Comparison of ENCODE assay signal across 15 mouse cellular contexts in the genomic region with DNA sequence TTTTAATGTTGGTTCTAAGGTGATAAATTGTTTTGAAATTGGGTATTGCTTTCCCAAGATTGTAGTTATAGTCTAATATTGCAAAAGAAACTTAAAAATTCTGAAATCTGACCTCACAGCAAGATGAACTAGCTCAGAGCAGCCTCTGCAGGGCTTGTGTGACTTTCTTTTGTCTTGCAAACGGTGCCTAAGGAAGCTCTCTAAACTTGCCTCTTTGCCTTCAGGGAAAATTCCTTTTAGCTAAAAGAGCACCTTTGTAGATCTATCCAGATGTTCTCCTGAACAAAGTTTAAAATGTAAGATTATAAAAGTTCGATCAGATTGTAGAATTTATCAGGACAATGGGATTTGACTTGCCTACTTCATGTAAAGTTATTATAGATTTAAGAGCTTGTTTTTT.
"Had no signal": no experiment of that assay in that cellular context is flagged by ENCODE, and none has a peak within 500 bp of the region (broad histone marks: within the 10 kb centered on the region; RNA-seq: fewer than 3 reads in every experiment).

No protein-coding gene starts in this region.

- DNase-seq: retina, postnatal 1 day; right cerebral cortex, adult 18-20 months; right cerebral cortex, postnatal 14 days; right cerebral cortex, postnatal 25 days; right cerebral cortex, postnatal 4 days; spleen, adult 18-20 months; thymus, adult 18-20 months; thymus, adult 2 months; thymus, postnatal 14 days; thymus, postnatal 25 days; thymus, postnatal 36 days; thymus, postnatal 4 days had no signal

- H3K9ac ChIP-seq: neural tube, embryonic 15.5 days; stomach, embryonic 15.5 days had no signal

- H3K36me3 ChIP-seq: neural tube, embryonic 15.5 days; stomach, embryonic 15.5 days had no signal

- H3K27ac ChIP-seq: neural tube, embryonic 15.5 days; stomach, embryonic 15.5 days; stomach, postnatal 0 days had no signal

- H3K4me1 ChIP-seq: neural tube, embryonic 15.5 days; stomach, embryonic 15.5 days had no signal

- H3K4me2 ChIP-seq: neural tube, embryonic 15.5 days; stomach, embryonic 15.5 days had no signal

- H3K4me3 ChIP-seq: neural tube, embryonic 15.5 days; stomach, embryonic 15.5 days had no signal

- H3K9me3 ChIP-seq: stomach, embryonic 15.5 days had no signal

- H3K27me3 ChIP-seq: neural tube, embryonic 15.5 days; stomach, embryonic 15.5 days had no signal
